Mouse (Mus musculus) G1E (cell line): ENCODE measurements around the gene Bnip2. TPM values are rescaled to one million over a fixed set of nuclear protein-coding genes. Genes with fewer than 3 reads are reported as not detected.

ENCODE experiments used
- ATAC-seq: 2 replicates; pipeline ENCODE4 v1.8.0; 2016; ENCODE audit warnings: mild to moderate bottlenecking; ENCODE audit not compliant: insufficient number of reproducible peaks, poor library complexity, low FRiP score, severe bottlenecking; ENCODE audit errors: extremely low read depth
- DNase-seq: peaks from one replicate; pipeline ENCODE4 v3.0.0; 2012; ENCODE audit warnings: low spot score
- H3K27me3 ChIP-seq: 2 replicates; pipeline ENCODE4 v1.6.1; 2012; ENCODE audit warnings: mild to moderate bottlenecking, low read length, inconsistent platforms; ENCODE audit not compliant: insufficient read depth
- H3K36me3 ChIP-seq: replicated peaks from 2 replicates; pipeline ENCODE3; 2012; ENCODE audit warnings: mild to moderate bottlenecking, inconsistent platforms
- H3K4me1 ChIP-seq: 2 replicates; pipeline ENCODE4 v1.6.1; 2012; ENCODE audit warnings: low read depth, low read length, inconsistent platforms, mixed read lengths; ENCODE audit not compliant: insufficient read depth
- H3K4me3 ChIP-seq: 2 replicates; pipeline ENCODE4 v1.5.1; 2012; ENCODE audit warnings: low read depth, mild to moderate bottlenecking, inconsistent platforms, low read length, moderate library complexity, mixed read lengths
- H3K9me3 ChIP-seq: replicated peaks from 2 replicates; pipeline ENCODE4 v1.6.1; 2012; ENCODE audit warnings: inconsistent platforms
- CTCF ChIP-seq: IDR thresholded peaks from 2 replicates; pipeline ENCODE4 v1.5.1; 2012; ENCODE audit warnings: low read depth, low read length, inconsistent platforms, mixed read lengths
- GATA1 ChIP-seq: IDR thresholded peaks from 2 replicates; pipeline ENCODE4 v1.6.1; 2012; ENCODE audit warnings: borderline replicate concordance, low read length, inconsistent platforms, mixed read lengths
- GATA2 ChIP-seq: IDR thresholded peaks from 2 replicates; pipeline ENCODE4 v1.6.1; 2012; ENCODE audit warnings: low read depth, low read length, inconsistent platforms, borderline replicate concordance
- POLR2AphosphoS5 ChIP-seq: IDR thresholded peaks from 2 replicates; pipeline ENCODE4 v1.6.1; 2012; ENCODE audit warnings: low read depth, low read length, inconsistent platforms; ENCODE audit not compliant: insufficient replicate concordance
- TAL1 ChIP-seq: conservative IDR thresholded peaks from 2 replicates; pipeline ENCODE4 v1.6.1; 2012; ENCODE audit warnings: low read depth, low read length, inconsistent platforms, mixed read lengths
- polyA plus RNA-seq: library from polyadenylated mRNA; stranded (reverse); fragments of >175 nt; gene quantifications from 2 replicates; pipeline ENCODE4 v1.2.3, GENCODE M21; 2012
- total RNA-seq, 2 experiments: library from RNA; stranded (forward) in 1 of 2; stranded (reverse) in 1 of 2; fragments of 200-1000 nt in 1 of 2; fragments of >200 nt in 1 of 2; fragmentation: Nextera tagmentation in 1 of 2; gene quantifications; 2 replicates each; pipeline ENCODE4 v1.2.3; 2014 to 2017

The Bnip2 gene
- total and polyA plus RNA-seq, 3 experiments: 38.0 to 186 (median 106) TPM

DNA sequence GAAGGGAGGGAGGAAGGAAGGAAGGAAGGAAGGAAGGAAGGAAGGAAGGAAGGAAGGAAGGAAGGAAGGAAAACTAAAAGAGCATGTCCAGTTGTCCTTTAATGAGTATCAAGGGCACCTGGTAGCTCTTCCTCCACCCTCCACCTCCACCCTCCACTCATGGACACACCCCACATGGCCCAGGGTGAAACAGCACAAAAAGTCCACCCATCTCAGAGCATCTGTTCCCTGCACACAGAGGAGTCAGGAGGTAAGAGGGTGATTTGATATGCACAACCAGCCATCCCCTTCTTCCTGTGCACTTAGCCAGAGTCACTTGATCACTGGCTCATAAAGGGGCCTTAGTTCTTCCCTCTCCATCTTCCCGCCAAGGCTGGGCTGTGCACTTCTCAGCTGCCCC, 53.7 kb downstream of the Bnip2 start:
- H3K4me3 ChIP-seq: no peak overlapping the region

DNA sequence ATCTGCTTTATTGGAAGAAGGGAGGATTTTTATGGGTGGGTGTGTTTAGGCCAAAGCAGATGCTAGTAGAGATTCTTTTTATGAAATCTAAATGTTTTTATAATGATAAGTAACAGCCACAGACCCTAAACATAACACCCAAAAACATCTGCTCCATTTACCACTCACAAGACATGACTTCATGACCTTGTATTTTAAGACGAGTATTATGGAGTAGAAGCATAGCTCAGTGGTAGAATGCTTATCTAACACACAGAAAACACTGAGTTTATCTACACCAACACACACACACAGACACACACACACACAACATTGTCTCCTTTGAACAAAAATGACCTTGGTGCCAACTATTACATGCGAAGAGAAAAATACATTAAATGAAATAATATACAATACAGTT, 55.6 kb downstream of the Bnip2 start:
- DNase-seq (no peak), ATAC-seq (peak; percentile 77)

More for the DNA sequence above, 53.7 kb downstream of the Bnip2 start:
- no peak for ATAC-seq
- H3K9me3 ChIP-seq: no peaks in the 10 kb centered on the region
- no peak for DNase-seq
- H3K36me3 ChIP-seq: no peaks in the 10 kb centered on the region
- H3K27me3 ChIP-seq: peaks cover under 1% of the 10 kb centered on the region; the same call in 1 of the 2 replicates
- peaks cover 40% of the 10 kb centered on the region for H3K4me1 ChIP-seq
- TF ChIP-seq GATA1: no peak
- TF ChIP-seq CTCF: no peak
- no peak for TF ChIP-seq TAL1
- no peak for TF ChIP-seq GATA2
- TF ChIP-seq POLR2AphosphoS5: no peak

DNA sequence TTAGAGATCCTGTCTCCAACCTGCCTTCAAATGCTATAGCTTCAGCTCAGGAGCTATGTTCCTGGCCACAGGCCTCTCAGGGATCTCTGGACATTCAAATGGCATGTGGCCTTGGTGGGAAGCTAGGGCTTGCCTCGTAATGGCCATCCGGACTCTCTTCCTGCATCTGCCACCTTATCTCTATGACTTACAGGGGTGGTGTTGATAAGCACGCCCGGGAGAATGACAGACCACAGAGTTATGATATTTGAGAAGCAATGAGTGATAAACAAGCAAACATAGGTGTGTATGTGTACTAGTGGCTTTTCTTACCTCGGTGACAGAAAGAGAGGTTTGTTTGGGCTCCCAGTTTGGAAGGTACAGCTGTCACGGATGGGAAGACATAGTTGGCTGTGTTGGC, 57.0 kb downstream of the Bnip2 start:
- no peaks in the 10 kb centered on the region for H3K9me3 ChIP-seq
- TF ChIP-seq POLR2AphosphoS5 (no peak), GATA2 (no peak), CTCF (no peak), GATA1 (no peak), TAL1 (peak; percentile 49; the same call in 1 of the 2 replicates)
- H3K36me3 ChIP-seq: no peaks in the 10 kb centered on the region
- peaks cover 54% of the 10 kb centered on the region for H3K4me1 ChIP-seq
- ATAC-seq (no peak), DNase-seq (no peak)
- H3K27me3 ChIP-seq: peaks cover 6% of the 10 kb centered on the region; the same call in 1 of the 2 replicates
- no peak overlapping the region; the same call in 1 of the 2 replicates for H3K4me3 ChIP-seq

More for the DNA sequence above, 55.6 kb downstream of the Bnip2 start:
- TF ChIP-seq TAL1: peak; percentile 69
- TF ChIP-seq GATA2: no peak
- peaks cover 54% of the 10 kb centered on the region for H3K4me1 ChIP-seq
- H3K4me3 ChIP-seq: no peak overlapping the region
- no peaks in the 10 kb centered on the region for H3K9me3 ChIP-seq
- H3K36me3 ChIP-seq: no peaks in the 10 kb centered on the region
- H3K27me3 ChIP-seq: 0 out of 2 replicates have a peak, but pooled peaks cover 3% of the 10 kb centered on the region

GRCm38 (mm10) chr9:70047839-70048238, 58.6 kb downstream of the Bnip2 start:
- peaks cover 54% of the 10 kb centered on the region for H3K4me1 ChIP-seq
- H3K9me3 ChIP-seq: no peaks in the 10 kb centered on the region
- no peak overlapping the region for H3K4me3 ChIP-seq
- peaks cover 11% of the 10 kb centered on the region; the same call in 1 of the 2 replicates for H3K27me3 ChIP-seq
- H3K36me3 ChIP-seq: no peaks in the 10 kb centered on the region
- no peak for TF ChIP-seq POLR2AphosphoS5
- TF ChIP-seq GATA1: no peak
- no peak for TF ChIP-seq TAL1
- TF ChIP-seq CTCF: no peak
- TF ChIP-seq GATA2: no peak
- no peak for ATAC-seq
- DNase-seq: no peak

DNA sequence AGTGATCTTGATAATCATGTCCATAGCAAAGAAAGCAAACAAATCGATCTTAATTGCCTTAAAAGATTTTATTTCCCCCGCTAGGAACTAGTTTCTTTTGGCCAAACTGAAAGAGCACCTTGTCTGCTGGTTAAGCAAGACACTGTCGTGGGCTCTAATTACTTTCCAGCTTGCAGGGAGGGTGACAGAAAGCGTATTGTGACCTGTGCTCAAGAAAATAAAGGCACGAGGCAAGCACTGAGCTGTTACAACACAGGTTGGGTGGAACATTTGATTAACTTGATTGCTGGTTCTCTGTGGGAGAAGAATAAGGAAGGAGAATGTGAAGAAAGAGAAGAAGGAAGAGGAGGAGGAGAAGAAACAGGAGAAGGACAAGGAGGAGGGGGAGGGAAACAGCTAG, 59.0 kb downstream of the Bnip2 start:
- no peaks in the 10 kb centered on the region for H3K9me3 ChIP-seq
- H3K36me3 ChIP-seq: no peaks in the 10 kb centered on the region
- H3K4me3 ChIP-seq: no peak overlapping the region
- no peak for DNase-seq
- H3K27me3 ChIP-seq: peaks cover 11% of the 10 kb centered on the region; the same call in 1 of the 2 replicates
- TF ChIP-seq TAL1: no peak
- no peak for TF ChIP-seq GATA1
- no peak for TF ChIP-seq POLR2AphosphoS5
- TF ChIP-seq CTCF: no peak
- no peak for TF ChIP-seq GATA2
- peaks cover 50% of the 10 kb centered on the region for H3K4me1 ChIP-seq
- no peak for ATAC-seq

DNA sequence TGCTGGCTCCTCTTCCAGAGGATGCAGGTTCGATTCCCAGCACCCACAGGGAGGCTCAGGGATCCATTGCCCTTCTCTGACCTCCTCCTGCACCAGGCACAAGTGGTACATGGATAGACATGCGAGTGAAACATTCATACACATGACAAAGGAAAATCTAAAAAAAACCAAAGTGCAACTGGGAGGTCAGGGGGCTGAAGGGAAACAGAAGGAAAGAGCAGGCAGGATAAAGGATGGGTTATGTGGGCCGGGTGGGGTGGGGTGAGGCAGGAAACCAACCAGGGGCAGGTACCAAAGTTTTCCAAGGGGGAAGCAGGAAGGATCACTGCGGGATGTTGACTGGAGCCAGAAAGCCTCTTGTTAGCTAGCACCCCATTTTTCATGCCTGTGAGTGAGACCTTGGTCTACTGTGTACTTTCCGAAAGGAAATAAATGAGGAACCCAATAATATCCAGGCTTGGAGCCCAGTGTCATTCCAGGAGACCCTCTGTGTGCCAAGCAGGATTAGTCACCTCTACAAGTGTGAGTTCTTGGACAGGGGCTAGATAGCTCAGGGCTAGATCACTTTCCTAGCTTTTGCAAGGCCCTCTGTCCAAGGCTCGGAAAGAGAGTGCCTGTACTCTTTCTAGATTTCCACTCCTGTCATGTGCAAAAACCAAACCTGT, 59.6 kb downstream of the Bnip2 start:
- H3K4me1 ChIP-seq: peaks cover 46% of the 10 kb centered on the region
- no peak for TF ChIP-seq CTCF
- no peak for TF ChIP-seq GATA1
- TF ChIP-seq GATA2: no peak
- TF ChIP-seq TAL1: no peak
- TF ChIP-seq POLR2AphosphoS5: no peak
- H3K27me3 ChIP-seq: peaks cover 16% of the 10 kb centered on the region
- H3K36me3 ChIP-seq: no peaks in the 10 kb centered on the region
- no peaks in the 10 kb centered on the region for H3K9me3 ChIP-seq
- ATAC-seq: no peak
- DNase-seq: no peak
- H3K4me3 ChIP-seq: no peak overlapping the region
